Mouse (Mus musculus) kidney, embryonic 15.5 days (tissue): ENCODE data around the gene Cbs. TPM values are rescaled to one million over a fixed set of nuclear protein-coding genes. Genes with fewer than 3 reads are reported as not detected.
A peak's percentile ranks its signal among the peaks of the same experiment; 100 is the strongest.

Source experiments
- ATAC-seq: fragments of 200-750 bp; cut with Nextera tagmentation; replicated peaks from 2 replicates; pipeline ENCODE4 v1.8.0; 2017; ENCODE audit warnings: moderate TSS enrichment; ENCODE audit not compliant: low FRiP score
- H3K27ac ChIP-seq: fragments of 300-500 bp; sonication (generic); 2 replicates; pipeline ENCODE4 v1.5.1; 2015; ENCODE audit warnings: mild to moderate bottlenecking, inconsistent platforms
- H3K27me3 ChIP-seq: fragments of 300-500 bp; sonication (generic); 2 replicates; pipeline ENCODE4 v1.6.1; 2015; ENCODE audit warnings: inconsistent platforms
- H3K36me3 ChIP-seq: fragments of 300-500 bp; sonication (generic); 2 replicates; pipeline ENCODE4 v1.6.1; 2015; ENCODE audit warnings: inconsistent platforms
- H3K4me1 ChIP-seq: fragments of 300-500 bp; sonication (generic); 2 replicates; pipeline ENCODE4 v1.6.1; 2015; ENCODE audit warnings: inconsistent platforms
- H3K4me2 ChIP-seq: fragments of 300-500 bp; sonication (generic); 2 replicates; pipeline ENCODE4 v1.6.1; 2015; ENCODE audit warnings: moderate library complexity, mild to moderate bottlenecking, inconsistent platforms
- H3K4me3 ChIP-seq: fragments of 300-500 bp; sonication (generic); replicated peaks from 2 replicates; pipeline ENCODE4 v1.5.1; 2015; ENCODE audit warnings: mild to moderate bottlenecking, inconsistent platforms
- H3K9ac ChIP-seq: fragments of 300-500 bp; sonication (generic); 2 replicates; pipeline ENCODE4 v1.6.1; 2015; ENCODE audit warnings: mild to moderate bottlenecking, inconsistent platforms
- H3K9me3 ChIP-seq: fragments of 300-500 bp; sonication (generic); replicated peaks from 2 replicates; pipeline ENCODE4 v1.6.1; 2016; ENCODE audit warnings: inconsistent platforms
- WGBS: fragments of 180-500 bp; shearing (Covaris S2); methylation state at CpG from one replicate; pipeline ENCODE4 v1.1.7; 2015; ENCODE audit warnings: mixed read lengths; 5-methylcytosine and 5-hydroxymethylcytosine counted together
- polyA plus RNA-seq: library from polyadenylated mRNA; unstranded; fragments of >200 nt; fragmentation: Nextera tagmentation; extraction: Ambion mirVana; gene quantifications from 2 replicates; pipeline ENCODE4 v1.2.1, GENCODE M21; 2015

Cbs gene
- polyA plus RNA-seq = 3.1 and 3.2 TPM in 2 replicates

DNA sequence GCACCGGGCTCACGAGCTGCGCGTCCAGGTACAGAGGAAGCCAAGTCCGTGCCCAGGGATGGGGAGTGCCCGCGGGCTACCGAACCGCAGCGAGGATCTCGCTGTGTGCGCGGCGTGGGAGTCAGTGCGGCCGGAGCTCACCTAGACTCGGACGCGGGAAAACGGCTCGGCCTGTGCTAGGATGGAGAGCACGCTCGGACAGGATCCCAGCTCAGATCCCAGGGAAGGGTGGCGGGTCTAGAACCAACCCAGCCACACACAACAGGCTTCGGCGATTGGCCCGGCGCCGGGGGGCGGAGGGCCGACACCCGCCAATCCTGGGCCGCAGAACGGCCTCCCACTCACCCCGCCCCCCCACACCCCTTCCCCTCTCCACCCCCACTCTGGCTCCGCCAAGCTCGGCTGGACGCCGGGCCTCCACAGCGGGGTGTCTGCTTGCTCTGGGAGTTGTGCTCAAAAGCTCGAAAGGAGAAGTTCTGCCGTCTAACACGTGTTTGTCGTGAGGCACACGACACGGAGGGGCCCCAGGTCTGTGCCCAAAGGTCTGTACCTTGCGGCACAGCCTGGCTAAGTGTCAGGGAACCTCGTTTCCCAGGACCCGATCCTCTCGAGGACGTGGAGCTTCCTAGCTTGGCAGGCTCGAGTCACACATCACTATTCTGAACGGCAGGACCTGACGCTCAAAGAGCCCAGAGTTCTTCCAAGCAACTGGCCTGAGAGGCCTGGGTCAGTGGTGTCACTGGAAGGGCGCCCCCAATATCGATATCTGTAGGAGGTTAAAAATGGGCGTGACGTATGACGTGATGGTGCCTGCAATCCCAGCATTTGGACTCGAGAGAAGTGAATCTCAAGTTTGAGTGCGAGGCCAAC lies at the start of gene Cbs:
TSS of gene Cbs (minus strand) at position 297 of the 870 bp plus-strand sequence.
- H3K27ac ChIP-seq = no peak within 1 kb of the TSS

GRCm38 (mm10) chr17:31686225-31686564 lies 49.2 kb upstream of the Cbs start:
- Histone ChIP-seq H3K4me2 (peak overlapping the region; percentile 17; the same call in 1 of the 2 replicates), H3K27ac (peak overlapping the region; percentile 87), H3K27me3 (0 out of 2 replicates have a peak, but pooled peaks cover 4% of the 10 kb centered on the region), H3K4me3 (no peak overlapping the region), H3K4me1 (peaks cover 26% of the 10 kb centered on the region), H3K36me3 (no peaks in the 10 kb centered on the region), H3K9ac (no peak overlapping the region), H3K9me3 (no peaks in the 10 kb centered on the region)
- WGBS = 20% methylated on average over 3 of the region's 3 CpGs
- ATAC-seq = peak; percentile 23

More for the DNA sequence above, at the start of gene Cbs:
- Histone ChIP-seq H3K9me3 (no peaks in the 10 kb centered on the region), H3K9ac (peak within 1 kb of the TSS; percentile 44; the same call in 1 of the 2 replicates), H3K4me2 (peak within 1 kb of the TSS; percentile 98), H3K4me1 (peaks cover 18% of the 10 kb centered on the region), H3K27me3 (peaks cover 19% of the 10 kb centered on the region), H3K4me3 (peak within 1 kb of the TSS; percentile 50), H3K36me3 (no peaks in the 10 kb centered on the region)
- peak; percentile 96 for ATAC-seq
- 2% methylated on average over 61 of the region's 61 CpGs for WGBS

DNA sequence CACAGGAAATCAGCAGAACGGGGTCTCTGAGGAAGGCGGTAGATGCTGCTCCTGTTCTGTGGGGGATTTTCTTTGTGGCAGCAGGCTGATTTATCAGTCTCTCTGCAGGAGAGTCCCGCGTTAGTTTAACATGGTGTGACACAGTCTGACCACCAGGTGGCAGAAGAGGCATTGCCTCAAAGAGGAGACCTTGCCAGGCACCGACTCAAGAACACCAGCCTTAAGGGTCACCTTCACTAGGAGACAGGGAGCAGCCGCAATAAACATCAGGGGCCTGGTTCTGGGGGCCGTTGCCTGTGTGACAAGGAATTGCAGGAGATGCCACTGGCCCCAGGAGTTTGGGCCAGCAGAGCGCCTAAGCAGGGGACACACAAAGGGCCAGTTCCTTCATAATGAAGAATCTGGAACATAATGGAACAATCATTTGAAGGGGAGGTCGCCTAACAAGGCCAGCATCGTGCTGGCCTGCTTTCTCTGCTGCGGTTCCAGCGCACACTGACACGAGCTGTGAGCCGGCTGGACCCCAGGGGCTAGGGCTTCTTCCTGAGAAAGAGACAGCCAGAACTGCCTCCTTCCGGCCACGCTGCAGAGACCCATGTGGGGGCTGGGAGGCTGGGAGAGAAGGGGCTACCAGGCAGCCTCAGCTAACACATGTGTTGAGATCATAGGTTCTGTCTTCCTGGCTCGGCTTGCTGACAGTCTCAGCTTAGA lies 48.6 kb upstream of the Cbs start:
- Histone ChIP-seq H3K27me3 (0 out of 2 replicates have a peak, but pooled peaks cover 4% of the 10 kb centered on the region), H3K9me3 (no peaks in the 10 kb centered on the region), H3K36me3 (no peaks in the 10 kb centered on the region), H3K9ac (no peak overlapping the region), H3K4me2 (peak overlapping the region; percentile 17; the same call in 1 of the 2 replicates), H3K4me3 (no peak overlapping the region), H3K27ac (peak overlapping the region; percentile 87), H3K4me1 (peaks cover 26% of the 10 kb centered on the region)
- ATAC-seq = peak; percentile 68
- 9% methylated on average over 17 of the region's 17 CpGs for WGBS

DNA sequence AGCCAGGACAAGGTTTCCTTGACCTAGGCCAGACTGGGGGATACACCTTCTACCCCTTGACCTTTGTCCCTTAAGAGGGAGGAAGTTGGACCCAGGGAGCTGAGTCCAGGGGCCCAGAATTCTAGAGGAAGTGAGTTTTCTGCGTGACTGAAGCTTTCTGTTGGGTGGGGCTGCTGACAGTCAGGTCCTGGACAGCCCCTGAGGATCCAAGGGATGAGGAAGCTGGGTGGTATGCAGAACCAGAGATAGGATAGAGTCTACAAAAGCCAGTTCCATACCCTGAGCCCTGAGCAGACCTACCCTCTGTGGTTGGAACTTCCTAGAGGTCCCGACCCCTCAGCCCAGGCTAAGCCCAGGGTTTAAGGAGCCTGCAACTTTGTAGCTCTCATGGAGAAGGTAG lies 43.4 kb upstream of the Cbs start:
- H3K27me3 ChIP-seq = no peaks in the 10 kb centered on the region
- WGBS = 69% methylated on average over 2 of the region's 2 CpGs
- H3K4me2 ChIP-seq = no peak overlapping the region
- peaks cover 7% of the 10 kb centered on the region; the same call in 1 of the 2 replicates for H3K4me1 ChIP-seq
- no peaks in the 10 kb centered on the region for H3K9me3 ChIP-seq
- ATAC-seq = no peak
- H3K4me3 ChIP-seq = no peak overlapping the region
- H3K36me3 ChIP-seq = no peaks in the 10 kb centered on the region
- H3K27ac ChIP-seq = no peak overlapping the region
- H3K9ac ChIP-seq = no peak overlapping the region

DNA sequence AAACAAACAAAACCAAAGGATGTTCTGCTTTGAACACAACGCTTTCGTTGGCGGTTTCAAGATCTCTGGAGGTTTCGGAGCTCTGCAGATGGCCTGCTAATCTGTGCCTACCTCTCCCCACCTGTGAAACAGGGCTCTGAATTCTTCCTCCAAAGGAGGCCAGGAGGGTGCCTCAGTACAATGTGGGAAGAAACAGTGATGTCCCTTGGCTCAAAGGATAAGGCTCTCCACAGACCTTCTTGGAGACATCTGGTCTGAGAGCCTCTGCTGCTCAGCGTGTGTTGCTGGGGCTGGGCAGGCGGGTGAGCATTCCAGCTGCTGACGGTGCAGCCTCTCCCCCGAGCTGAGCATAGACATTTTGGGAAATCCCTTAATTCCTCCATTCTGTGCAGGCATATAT lies 40.5 kb upstream of the Cbs start, which contains the start of gene Cryaa:
TSS of gene Cryaa (plus strand) at position 301 of the 400 bp plus-strand sequence.
- Histone ChIP-seq H3K9me3 (no peaks in the 10 kb centered on the region), H3K9ac (no peak within 1 kb of the TSS), H3K4me3 (no peak within 1 kb of the TSS), H3K27ac (no peak within 1 kb of the TSS), H3K27me3 (no peaks in the 10 kb centered on the region), H3K36me3 (no peaks in the 10 kb centered on the region), H3K4me2 (no peak within 1 kb of the TSS), H3K4me1 (0 out of 2 replicates have a peak, but pooled peaks cover 3% of the 10 kb centered on the region)
- 78% methylated on average over 8 of the region's 8 CpGs for WGBS
- no peak for ATAC-seq

DNA sequence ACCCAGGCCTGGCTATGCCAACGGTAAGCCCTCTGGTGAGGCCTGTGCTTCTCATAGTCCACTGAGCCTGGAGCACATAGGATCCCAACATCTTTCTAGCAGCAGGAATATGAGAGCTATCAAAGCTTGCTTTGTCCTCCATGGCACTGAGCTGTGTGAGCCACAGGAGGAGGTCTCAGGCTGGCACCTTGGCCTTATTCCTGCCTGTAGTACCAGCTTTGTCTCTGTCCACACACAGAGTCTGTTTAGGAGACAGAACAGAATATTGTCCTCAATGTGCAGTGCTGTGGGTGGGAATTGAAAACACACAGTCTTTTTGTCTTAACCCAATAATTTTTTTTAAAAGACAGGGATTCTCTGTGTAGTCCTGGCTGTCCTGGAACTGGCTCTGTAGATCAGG lies 37.4 kb upstream of the Cbs start:
- H3K36me3 ChIP-seq = no peaks in the 10 kb centered on the region
- H3K9me3 ChIP-seq = no peaks in the 10 kb centered on the region
- 74% methylated on average over 1 of the region's 1 CpGs for WGBS
- H3K4me2 ChIP-seq = no peak overlapping the region
- peaks cover 6% of the 10 kb centered on the region; the same call in 1 of the 2 replicates for H3K4me1 ChIP-seq
- no peak overlapping the region for H3K9ac ChIP-seq
- no peak overlapping the region for H3K27ac ChIP-seq
- H3K4me3 ChIP-seq = no peak overlapping the region
- no peak for ATAC-seq
- no peaks in the 10 kb centered on the region for H3K27me3 ChIP-seq

DNA sequence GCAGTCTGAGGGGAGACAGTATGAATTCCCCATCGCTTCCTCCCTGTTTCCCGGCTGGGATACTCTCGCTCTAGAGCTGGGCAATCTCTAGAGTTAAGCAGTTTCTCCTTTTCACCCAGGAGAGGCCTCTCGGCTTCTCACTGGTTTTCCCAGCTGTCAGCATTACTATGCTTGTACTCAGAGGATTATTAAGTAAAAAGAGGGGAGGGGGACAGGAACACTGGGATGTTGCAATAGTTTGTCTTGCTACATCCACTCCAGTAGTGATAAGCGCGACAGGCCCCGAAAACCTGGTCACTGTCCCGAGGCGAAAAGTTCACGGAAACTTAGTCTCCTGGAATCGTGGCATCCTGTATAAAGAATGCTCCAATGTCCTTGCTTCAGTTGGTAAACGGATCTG lies 35.2 kb upstream of the Cbs start:
- Histone ChIP-seq H3K9me3 (no peaks in the 10 kb centered on the region), H3K27ac (no peak overlapping the region), H3K27me3 (no peaks in the 10 kb centered on the region), H3K4me3 (no peak overlapping the region), H3K4me2 (no peak overlapping the region), H3K9ac (no peak overlapping the region), H3K36me3 (no peaks in the 10 kb centered on the region), H3K4me1 (peaks cover 6% of the 10 kb centered on the region; the same call in 1 of the 2 replicates)
- ATAC-seq = no peak
- 86% methylated on average over 12 of the region's 12 CpGs for WGBS

GRCm38 (mm10) chr17:31671698-31672097 lies 34.7 kb upstream of the Cbs start:
- Histone ChIP-seq H3K4me3 (no peak overlapping the region), H3K9me3 (no peaks in the 10 kb centered on the region), H3K4me2 (no peak overlapping the region), H3K27ac (no peak overlapping the region), H3K9ac (no peak overlapping the region), H3K4me1 (peaks cover 6% of the 10 kb centered on the region; the same call in 1 of the 2 replicates), H3K27me3 (no peaks in the 10 kb centered on the region), H3K36me3 (no peaks in the 10 kb centered on the region)
- WGBS = 54% methylated on average over 8 of the region's 8 CpGs
- no peak for ATAC-seq

GRCm38 (mm10) chr17:31670163-31670562 lies 33.1 kb upstream of the Cbs start:
- 46% methylated on average over 11 of the region's 11 CpGs for whole genome bisulfite sequencing
- Histone ChIP-seq H3K36me3 (no peaks in the 10 kb centered on the region), H3K9me3 (no peaks in the 10 kb centered on the region), H3K4me1 (peaks cover 6% of the 10 kb centered on the region; the same call in 1 of the 2 replicates), H3K4me2 (no peak overlapping the region), H3K27ac (no peak overlapping the region), H3K4me3 (no peak overlapping the region), H3K27me3 (no peaks in the 10 kb centered on the region), H3K9ac (no peak overlapping the region)
- ATAC-seq = no peak

DNA sequence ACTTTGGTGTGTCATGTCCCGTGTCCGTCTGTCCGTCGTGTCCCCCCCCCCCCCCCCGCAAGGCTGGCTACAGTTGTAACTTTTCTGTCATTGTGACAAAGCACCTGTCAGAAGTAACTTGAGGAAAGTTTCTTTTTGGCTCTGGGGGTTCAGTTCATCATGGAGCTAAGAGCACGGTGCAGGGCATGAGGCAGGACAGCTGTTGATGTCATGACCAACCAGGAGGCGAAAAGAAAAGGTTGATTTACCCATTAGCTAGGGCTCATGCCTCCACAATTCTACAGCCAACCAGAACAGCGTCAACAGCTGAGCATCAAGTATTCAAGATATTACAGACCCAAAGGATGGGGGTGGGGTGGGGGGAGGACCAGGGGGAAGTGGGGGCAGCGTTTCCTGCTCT lies 31.3 kb upstream of the Cbs start:
- no peak for ATAC-seq
- H3K36me3 ChIP-seq = no peaks in the 10 kb centered on the region
- H3K4me3 ChIP-seq = no peak overlapping the region
- no peaks in the 10 kb centered on the region for H3K27me3 ChIP-seq
- no peak overlapping the region for H3K4me2 ChIP-seq
- no peaks in the 10 kb centered on the region for H3K9me3 ChIP-seq
- no peak overlapping the region for H3K27ac ChIP-seq
- H3K4me1 ChIP-seq = peaks cover 6% of the 10 kb centered on the region; the same call in 1 of the 2 replicates
- H3K9ac ChIP-seq = no peak overlapping the region
- WGBS = 40% methylated on average over 9 of the region's 9 CpGs

DNA sequence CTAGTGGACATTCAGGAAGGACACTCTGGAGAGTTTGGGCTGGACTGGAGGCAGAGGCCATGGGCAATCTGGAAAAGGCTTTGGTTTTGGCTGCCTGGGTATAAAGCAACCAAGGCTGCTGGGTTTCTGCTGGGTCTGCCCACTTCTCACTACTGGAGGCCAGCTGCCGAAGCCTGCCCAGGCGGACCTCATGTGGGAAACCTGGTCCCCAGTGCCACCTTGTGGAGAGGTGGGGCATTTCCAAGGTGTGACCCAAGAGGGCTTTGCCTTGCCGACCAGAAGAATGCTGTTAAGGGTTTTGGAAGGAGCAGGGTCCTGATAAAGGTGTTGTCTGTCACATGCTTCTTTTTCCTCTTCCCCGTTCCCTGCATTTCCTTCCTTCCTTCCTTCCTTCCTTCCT lies 27.7 kb upstream of the Cbs start:
- 5% methylated on average over 4 of the region's 4 CpGs for WGBS
- ATAC-seq = peak; percentile 71
- H3K9ac ChIP-seq = no peak overlapping the region

DNA sequence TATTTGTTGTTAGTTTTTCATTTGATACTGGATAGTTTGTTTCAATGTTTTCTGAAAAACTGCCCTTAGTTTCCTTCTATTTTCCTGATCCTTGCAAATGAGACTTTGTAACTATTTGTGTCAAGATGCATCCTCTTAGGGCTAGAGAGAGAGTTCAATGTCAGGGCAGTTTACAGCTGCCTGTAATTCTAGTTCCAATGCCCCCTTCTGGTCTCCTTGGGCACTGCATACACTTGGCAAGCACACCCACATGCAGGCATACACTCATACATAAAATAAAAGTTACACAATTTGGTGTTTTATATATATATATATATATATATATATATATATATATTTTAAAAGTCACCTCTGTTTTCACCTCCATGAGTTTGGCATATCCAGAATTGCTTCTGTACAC lies 25.8 kb upstream of the Cbs start:
- Histone ChIP-seq H3K4me2 (no peak overlapping the region), H3K27me3 (no peaks in the 10 kb centered on the region), H3K4me1 (peaks cover 6% of the 10 kb centered on the region), H3K4me3 (no peak overlapping the region), H3K9ac (no peak overlapping the region), H3K9me3 (no peaks in the 10 kb centered on the region), H3K27ac (no peak overlapping the region), H3K36me3 (no peaks in the 10 kb centered on the region)
- no peak for ATAC-seq

More for the DNA sequence above, 27.7 kb upstream of the Cbs start:
- no peak overlapping the region for H3K4me2 ChIP-seq
- no peak overlapping the region for H3K4me3 ChIP-seq
- H3K27me3 ChIP-seq = no peaks in the 10 kb centered on the region
- H3K4me1 ChIP-seq = 0 out of 2 replicates have a peak, but pooled peaks cover 3% of the 10 kb centered on the region
- no peaks in the 10 kb centered on the region for H3K9me3 ChIP-seq
- no peaks in the 10 kb centered on the region for H3K36me3 ChIP-seq
- no peak overlapping the region for H3K27ac ChIP-seq
